Mouse (Mus musculus): Measurements from ENCODE around the gene Cbll1.
A peak's percentile ranks its signal among the peaks of the same experiment; 100 is the strongest.

Gene Cbll1

DNA sequence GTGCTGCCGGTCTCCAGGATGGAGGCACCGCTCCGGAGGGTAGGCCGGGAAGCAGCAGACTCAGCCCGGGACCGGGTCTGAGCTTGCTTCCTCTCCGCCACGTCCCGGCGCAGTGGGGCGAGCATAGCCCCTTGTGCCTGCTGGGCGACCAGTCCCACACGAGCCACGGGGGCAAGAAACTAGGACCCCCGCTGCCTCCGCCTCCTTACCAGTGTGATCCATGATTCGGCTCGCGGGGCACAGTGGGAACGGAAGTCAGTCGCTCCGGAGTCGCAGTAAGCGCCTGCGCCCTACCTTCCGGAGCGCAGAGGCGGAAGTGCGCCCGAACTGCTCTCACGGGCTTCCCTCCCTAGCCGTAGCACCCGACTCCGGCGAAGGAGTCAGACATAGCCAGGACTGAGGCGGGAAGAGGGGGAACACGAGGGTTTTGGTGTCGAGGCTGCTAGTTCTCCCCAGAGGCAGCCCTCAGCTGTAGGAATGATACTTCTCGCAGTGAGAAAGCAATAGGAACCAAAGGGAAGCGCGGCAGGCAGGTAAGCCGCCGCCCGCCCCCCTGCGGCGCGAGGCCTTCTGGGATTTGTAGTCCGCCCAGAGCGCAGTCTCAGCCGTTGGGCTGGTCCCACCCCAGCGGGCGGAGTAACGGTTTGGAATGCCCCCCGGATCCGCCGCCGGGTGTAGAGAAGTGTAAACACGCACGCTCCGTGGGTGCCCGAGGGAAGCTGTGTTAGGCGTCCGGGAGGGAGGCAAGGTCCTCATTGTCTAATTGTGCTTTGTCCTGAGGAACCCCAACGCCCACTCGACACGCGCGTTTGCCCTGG, at the start of gene Cbll1:
Gene Cbll1 (minus strand): TSS at position 303 of the 818 bp plus-strand sequence.
- peak; percentile 97 for DNase-seq

DNA sequence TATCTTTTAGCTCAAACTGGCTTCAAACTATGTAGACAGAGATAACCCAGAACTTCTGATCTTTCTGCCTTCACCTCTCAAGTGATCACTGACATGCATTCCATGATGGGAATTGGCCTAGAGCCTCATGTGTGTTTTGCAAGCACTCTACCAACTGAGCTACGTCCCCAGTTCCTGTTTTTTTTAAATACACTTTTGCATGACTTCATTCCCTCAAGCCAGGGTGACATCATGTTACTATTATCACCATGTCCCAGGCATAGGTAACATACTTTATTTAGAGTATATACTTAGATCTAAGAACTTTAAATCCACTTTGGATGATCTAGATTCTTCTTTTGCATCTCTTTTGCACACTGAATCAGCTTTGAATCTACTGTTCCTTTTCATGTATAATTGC, 46.6 kb upstream of the Cbll1 start:
- DNase-seq: no peak

DNA sequence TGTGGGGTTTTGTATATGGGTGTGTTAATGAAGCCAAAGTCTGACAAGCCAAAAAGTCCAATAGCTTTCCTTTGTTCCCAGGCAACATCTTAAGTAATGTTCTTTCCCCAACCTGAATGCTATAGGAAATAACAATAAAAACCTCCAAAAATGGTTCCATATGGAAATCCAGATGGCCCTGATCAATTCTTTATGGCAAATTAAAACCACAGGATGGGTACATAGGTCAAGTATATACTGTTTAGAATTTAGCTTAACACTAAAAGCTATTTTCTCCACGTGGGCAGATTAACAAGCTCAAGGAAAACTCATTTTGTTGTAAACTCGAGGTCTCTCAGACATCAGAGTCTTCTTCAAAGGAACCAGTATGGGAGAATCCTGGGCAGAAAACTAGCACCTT, 45.8 kb upstream of the Cbll1 start:
- DNase-seq: no peak

DNA sequence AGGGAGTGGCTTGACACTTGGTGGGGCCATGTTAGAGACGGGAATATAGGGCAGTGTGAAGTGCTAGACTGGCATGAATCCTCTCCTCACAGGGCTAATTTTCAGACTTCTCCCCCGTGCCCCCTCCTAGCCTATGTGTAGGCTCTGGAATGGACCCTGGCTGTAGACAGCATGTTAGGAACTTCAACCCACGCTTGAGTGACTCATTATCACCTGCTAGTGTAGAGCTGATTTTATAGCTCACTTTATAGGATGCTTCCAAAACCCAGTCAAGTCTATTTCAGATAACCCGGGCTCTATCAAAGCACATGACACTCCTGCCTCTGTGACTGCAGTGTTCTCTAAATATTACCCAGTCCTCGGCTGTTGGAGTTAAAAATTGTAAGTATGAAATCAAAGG, 42.1 kb upstream of the Cbll1 start:
- no peak for DNase-seq

DNA sequence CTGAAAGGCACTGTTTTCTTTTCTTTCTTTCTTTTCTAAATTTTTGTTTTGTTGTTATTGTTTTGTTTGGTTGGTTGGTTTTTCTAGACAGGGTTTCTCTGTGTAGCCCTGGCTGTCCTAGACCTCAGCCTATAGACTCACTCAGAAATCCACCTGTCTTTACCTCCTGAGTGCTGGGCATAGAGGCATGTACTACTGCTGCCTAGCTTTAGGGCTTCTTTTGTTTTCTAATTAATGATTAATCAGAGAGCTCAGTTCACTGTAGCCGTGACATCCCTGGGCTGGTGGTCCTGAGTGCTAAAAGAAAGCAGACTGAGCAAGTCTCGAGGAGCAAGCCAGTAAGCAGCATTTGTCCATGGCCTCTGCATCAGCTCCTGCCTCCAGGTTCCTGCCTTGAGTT, 40.4 kb upstream of the Cbll1 start:
- no peak for DNase-seq

DNA sequence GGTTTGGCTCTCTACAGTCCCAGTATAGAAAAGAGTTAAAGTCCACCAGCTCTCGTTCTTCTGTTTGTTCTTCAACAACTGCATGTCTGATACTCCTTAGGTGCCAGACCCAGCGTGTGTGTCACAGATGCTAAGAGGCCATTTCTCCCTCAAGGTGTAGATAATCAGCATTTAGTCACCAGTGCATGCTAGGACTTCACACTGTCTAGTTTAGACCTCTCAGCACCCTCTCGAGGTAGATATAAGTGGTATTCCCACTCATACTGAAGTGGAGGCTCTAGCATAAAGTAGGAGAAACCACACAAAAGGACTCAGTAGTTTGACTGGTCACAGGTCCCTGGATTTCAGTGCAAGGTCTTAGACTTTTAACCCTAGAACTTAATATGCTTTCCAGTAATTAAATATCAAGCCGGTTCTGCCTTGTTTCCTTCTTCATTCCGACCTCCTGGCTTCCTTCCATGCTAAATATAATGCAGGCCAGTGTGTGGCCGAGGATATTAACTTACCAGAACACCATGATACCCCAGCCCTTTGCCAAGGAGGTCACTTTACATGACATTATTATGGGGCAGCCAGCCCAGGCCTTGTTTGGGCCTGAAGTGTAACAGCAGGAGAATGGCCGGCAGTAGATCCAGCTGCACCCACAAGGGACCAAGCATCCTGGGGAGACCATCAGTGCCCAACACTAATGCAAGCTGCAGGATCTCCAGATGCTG, 38.3 kb upstream of the Cbll1 start:
- DNase-seq: no peak

DNA sequence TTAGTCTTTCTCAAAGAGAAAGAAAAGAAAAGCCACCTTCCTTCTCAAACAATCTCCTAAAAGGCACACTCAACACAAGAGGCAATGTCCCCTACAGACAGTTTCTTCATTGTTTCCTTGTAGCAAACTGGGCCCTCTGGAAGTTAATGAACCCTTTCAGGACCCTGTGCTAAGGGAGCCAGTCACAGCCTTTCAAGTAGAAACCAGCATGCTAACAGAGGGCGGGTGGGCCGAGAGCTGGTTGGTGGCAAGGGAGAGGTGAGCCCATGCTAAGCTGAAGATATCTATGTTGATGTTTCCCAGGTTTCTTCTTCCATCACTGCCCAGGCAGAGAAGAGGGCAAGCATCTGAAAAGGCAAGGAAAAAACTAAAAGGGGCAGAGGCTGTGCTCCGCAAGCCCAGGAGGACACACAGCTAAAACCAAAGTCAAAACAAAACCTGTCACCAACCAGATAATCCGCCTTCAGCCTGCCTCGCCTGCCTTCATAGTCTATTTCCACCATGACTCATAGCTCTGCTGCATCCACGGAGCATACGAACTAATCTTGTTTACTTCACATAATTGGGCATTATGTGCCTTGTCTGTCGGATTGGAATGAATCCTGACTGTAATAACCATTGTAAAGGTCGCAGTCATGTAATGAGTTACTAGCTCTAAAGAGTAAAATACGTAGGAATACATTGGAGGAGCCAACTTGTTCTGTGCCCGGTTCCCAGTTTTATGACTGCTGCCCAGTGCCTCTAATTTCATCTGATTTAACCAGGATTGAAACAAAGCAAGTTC, 34.8 kb upstream of the Cbll1 start:
- DNase-seq: no peak

DNA sequence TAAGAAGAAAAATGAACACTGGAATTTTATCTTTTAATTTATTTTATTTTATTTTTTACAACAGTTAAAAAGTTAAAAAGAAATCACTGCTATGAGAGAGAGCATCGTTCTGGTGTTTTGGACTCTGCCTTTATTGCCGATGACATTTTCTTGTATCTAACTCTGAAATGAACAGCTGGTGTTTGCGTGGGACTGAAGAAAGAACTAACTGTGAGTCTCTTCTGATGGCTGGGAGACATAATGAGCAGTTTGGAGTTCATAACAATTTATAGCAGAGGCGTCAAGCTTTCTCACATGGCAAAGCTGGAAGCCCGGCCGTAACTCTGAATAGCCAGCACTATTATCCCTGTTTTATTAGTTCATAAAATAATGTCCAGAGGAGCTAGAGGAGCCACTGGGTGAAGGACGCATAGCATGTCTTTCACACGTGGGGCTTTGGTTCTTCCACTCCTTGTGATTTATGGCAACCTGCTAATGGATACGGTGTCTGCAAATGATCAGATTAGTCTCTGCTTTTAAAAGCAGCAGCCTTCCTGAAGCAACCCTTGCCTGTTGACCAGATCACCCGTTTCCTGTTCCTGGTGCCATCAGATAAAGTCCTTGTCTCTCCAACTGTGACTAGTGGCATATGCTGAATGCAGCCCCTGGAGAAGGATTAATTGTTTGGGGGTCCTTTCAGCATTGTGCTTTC, 33.9 kb upstream of the Cbll1 start:
- no peak for DNase-seq

DNA sequence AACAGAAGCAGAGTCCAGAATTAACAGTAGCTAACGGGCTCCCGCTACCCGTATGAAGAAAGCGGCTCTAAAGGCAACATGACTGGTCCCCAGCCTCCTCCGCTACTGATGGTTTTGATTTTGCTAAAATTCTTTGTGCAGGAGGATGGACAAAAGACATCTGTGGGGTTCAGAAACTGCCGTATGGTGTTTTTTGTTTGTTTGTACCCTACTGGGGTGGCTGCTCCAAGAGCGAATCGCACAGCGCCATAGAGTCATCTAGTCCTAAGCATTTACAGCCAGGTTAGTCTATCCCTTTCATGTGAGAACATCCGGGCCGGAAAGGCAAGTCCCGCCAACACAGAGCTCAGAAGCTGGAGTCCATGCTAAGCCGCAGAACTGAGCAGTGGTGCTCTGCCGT, 32.6 kb upstream of the Cbll1 start:
- DNase-seq: no peak

DNA sequence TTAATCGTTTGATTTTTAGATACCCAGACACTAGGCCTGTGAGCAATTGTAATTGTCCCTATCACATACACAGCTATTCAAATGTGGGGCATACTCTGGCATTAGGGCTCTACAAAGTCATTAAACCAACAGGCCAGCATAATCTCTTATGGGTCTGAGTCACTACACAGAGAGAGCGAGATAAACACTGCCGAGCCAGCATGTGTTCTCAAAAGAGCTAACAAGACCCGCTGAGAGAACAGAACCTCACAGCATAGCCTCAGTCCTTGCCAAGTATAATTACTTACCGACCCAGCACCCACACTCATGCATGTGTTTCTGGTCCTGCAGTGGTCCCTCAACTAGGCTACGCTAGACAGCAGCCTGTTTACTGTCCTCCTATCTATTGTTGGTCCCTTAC, 28.0 kb upstream of the Cbll1 start:
- no peak for DNase-seq

DNA sequence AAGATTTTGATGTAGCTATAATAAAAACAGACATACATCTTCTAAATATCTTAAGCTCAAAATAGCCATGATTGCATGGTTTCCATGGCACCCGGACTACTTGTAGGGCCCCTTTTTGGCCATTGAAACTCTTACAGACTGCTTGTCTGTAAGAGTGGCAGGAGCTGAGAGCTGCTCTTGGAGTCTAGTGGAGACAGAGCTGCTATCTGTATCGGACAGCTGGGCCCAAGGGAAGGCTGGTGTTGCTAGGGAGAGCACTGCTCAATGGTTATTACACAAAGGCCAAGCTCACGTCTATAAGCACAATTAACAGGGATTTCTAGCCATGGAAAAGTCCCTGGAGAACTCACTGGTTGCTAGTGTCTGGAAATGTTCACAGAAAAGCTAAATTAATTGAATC, 22.0 kb upstream of the Cbll1 start:
- DNase-seq: no peak

DNA sequence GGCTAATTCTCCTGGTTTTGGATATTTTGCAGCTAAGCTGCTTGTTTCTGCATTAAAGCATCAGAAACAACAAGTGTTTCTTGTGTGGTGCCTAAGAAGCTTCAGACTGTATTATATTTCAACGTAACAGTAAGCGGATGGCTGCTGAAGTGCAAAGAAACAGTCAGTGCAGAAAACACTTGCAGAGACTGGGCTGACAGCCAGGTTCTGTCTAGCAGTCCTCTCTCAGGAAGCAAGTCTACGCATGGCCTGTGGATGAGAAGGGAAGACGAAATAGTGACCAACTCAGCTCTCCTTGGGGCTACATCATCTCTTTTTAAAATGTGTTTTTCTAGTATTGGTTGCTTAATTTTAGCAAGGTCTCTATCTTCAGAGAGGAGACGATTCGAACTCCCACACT, 20.7 kb upstream of the Cbll1 start:
- DNase-seq: no peak

DNA sequence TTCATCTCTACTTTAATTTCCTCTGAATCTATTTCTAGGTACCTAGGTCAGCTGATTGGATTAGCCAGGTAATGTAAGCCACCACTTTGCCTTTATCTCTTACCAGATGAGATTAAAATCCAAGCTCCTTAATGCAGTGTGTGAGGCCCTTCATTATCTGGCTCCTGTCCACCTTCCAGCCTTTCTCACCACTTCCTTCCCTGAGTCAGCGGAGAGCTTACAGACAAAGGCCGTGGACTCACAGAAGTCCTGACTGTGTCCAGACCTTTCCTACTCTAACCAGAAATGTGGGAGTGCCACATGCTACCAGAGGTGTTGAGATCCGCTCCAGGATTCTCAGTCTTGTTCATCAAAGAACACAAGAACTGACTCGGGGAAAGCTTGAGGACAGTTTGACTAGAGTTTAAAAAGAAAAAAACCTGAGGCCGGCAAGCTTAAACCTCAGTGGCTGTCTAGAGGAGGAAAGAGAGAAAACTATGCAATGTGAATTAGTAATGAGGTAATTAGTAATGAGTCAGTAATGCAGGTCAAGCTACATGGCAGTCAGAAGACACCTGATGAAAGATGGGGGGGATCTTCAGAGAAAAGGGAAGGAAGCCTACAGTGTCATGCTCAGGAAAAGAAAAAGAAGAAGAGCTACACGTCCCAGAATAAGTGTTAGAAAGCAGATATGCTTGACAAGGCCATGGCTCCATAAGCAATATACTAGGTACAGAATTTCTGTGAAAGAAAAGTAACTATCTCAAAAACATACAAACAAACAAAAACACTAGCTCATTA, 14.5 kb upstream of the Cbll1 start:
- DNase-seq: no peak

DNA sequence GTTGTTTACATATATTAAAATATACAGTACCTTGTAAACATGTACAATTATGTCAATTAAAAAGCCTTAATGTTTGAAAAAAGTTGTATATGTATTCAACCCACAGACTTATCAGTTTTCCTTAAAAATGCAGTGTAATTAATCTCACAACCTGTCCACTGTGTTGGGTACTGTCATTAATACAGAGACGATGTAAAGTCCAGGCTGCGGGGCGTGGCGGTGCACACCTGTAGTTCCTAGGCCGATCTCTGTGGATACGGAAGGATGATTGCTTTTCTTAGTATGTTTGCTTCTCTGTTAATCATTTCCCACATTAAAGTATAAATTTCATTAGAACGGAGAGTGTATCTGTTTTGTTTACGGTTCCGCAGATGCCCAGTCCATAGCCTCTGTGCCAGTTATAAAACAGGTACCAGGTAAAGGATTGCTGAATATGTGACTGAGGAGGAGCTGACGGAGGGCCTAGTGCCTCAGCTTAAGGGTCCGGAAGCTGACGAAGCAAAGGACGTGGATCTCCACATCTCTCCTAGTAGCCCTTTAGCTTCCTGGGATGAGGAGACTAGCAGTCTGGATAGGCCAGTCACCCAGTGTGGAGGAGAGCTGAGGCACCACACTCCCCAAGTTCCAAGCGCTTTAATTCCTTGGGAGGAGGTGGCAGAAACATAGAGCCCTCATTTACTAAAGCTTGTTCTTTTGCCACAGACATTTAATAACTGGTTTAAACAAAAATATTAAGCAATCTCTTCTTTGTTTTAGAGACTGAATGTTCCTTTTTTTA, 13.4 kb upstream of the Cbll1 start:
- no peak for DNase-seq

DNA sequence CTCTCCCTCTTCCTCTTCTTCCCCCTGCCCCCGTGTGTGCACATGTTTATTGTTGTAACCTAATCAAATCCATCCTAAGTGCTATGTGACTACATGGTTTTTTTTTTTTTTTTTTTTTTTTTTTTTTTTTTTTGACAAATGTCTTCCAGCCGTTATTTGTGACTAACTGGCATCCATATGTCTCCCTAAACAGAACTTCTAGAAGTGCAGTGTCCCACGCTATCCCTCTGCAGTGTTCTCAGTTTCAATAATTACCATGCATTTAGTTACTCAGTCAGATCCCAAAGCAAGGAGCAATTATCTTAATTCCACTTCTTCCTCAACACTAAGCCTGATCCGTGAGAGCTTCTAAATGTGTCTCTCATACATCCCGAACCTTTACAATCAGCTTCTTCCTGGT, 11.8 kb upstream of the Cbll1 start:
- no peak for DNase-seq

DNA sequence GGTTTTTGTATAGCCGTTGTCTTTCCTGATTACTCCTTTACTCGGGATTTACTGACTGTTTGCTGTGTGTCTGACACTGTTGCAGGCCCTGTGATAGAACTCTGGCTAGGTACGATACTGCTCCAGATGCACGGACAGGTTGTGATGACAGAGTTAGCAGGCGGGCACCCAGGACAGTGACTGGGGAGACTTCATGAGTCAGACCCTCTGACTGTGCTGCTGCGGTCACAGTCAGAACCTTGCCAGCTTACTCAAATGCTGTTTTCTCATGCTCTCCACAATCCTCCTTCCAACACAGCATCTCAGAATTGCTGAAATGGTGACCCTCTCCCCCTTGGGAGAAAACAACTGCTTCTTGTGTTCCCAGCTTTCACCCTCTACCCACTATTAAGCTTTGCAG, 9.1 kb upstream of the Cbll1 start:
- DNase-seq: no peak

DNA sequence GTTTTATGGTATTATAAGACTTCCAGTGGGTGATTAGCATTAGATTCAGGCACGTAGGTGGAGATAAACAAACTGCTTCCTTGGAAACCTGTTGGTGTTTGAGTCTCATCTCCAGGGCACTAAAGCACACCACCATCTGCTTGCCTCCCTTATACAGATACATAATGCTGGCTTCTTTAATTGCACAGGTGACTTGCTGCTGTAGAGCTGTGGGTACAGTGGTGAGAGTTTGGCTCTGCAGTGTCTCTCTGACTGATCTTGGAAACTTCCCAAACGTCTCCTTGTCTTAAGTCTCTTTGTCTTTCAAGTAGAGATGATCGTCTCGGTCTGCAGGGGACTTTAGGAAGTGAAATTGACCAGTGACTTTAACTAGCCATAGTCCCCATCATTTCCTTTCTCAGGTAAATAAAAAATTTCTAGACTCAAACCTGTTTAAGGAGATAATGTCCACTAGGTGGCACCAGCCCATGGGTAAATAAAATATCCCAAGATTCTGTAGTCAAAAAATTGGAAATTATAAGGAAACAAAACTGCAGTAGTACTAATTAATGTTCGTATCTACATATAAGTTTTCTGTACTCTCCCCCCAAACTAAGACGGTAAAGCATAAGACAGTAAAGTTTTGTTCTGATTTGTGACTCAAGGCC, 8.4 kb upstream of the Cbll1 start:
- peak; percentile 18 for DNase-seq

DNA sequence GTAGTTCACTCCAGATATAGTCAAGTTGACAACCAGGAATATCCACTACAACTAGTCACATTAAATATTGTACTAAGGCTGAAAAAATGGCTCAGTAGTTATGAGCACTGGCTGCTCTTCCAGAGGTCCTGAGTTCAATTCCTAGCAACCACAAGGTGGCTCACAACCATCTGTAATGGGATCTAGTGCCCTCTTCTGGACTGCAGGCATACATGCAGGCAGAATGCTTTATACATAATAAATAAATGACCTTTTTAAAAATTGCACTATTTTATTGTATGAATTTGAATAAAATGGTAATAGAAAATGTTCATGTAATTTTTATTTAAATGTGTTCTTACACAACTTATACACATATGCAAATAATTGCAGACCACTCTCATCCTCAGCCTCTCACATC, 3.8 kb upstream of the Cbll1 start:
- no peak for DNase-seq

DNA sequence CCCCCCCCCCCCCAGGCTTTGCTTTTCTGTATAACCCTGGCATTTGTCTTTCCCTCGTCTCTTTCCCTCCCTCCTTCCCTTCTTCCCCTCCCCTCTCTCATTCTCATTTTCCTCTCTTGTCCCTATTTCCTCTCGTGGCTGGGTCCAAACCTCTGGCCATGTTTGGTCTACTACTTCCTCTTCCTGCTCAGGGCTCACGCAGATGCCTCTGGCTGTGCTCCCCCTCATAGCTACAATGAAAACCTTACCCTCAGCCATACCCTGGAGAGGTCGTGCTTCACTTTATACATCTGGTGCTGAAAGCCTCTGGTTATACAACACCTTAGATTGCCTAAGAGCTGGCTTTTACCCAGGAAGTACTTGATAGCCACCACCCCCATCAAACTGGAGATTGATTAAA, 1.9 kb upstream of the Cbll1 start:
- no peak for DNase-seq

DNA sequence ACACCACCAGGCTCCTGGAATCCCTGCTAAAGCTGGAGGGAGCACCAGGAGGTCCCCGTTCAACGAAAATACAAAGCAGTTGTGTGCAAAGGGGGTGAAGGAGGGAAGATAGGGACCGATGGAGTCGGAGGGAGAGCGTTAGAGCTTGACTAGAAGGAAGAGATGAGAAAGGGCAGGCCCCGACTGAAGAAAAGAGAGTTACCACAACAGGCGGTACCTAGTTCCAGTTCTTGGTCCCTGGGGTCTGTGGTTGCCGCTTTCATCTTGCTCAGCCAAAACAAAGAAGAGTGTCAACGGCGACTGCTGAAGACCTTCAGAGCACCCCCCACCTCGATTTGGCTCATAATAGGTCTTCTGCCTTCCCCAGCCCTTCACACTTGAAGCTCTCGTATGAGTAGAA, 780 bp upstream of the Cbll1 start:
- DNase-seq: no peak

DNA sequence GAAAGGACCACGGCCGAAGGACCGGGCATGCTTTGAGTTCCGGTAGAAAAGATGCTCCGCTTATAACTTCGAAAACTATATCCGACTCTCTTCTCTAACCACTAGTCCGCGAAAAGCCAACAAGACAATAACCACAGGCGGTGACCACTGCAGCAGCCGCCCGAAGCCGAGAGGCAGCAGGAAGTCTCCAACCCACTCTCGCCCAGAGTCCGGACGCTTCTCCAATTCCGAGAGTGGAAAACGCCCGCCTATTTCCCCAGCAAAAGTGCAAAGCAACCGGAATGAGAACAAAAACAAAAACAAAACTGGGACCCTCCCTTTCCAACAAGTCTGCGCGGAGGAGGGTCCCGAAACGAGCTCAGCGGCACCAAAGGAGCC, 491 bp downstream of the Cbll1 start:
- no peak for DNase-seq
